Mouse (Mus musculus) heart, adult 2 months (tissue): ENCODE results near the gene Cnnm1. TPM values are rescaled to one million over a fixed set of nuclear protein-coding genes. Genes with fewer than 3 reads are reported as not detected.

Experiments
- DNase-seq, 2 experiments: peaks; one replicate each; pipeline ENCODE4 v3.0.0; 2021
- H3K27ac ChIP-seq: fragments of 200-600 bp; 2 replicates; pipeline ENCODE4 v1.8.1; 2022
- H3K27me3 ChIP-seq: fragments of 200-500 bp; 2 replicates; pipeline ENCODE4 v1.6.1; 2012; ENCODE audit warnings: mild to moderate bottlenecking, low read length, inconsistent platforms, mixed read lengths; ENCODE audit not compliant: control insufficient read depth, insufficient read depth
- H3K36me3 ChIP-seq: fragments of 200-500 bp; 2 replicates; pipeline ENCODE4 v1.6.1; 2012; ENCODE audit warnings: low read length, inconsistent platforms; ENCODE audit not compliant: control insufficient read depth, insufficient read depth
- H3K4me1 ChIP-seq: fragments of 200-500 bp; 2 replicates; pipeline ENCODE4 v1.6.1; 2011; ENCODE audit warnings: low read length; ENCODE audit not compliant: control insufficient read depth, insufficient read depth
- H3K4me3 ChIP-seq: fragments of 200-600 bp; 2 replicates; pipeline ENCODE4 v1.8.1; 2022
- H3K79me2 ChIP-seq: fragments of 200-500 bp; replicated peaks from 2 replicates; pipeline ENCODE4 v1.6.1; 2012; ENCODE audit warnings: mild to moderate bottlenecking, inconsistent platforms, low read length, moderate library complexity, mixed read lengths; ENCODE audit not compliant: control insufficient read depth, insufficient read depth
- H3K9ac ChIP-seq: fragments of 200-500 bp; 2 replicates; pipeline ENCODE4 v1.6.1; 2012; ENCODE audit warnings: low read depth, mild to moderate bottlenecking, control low read depth, inconsistent platforms, low read length, mixed read lengths
- CTCF ChIP-seq: fragments of 200-600 bp; IDR thresholded peaks from 2 replicates; pipeline ENCODE4 v1.8.1; 2022; ENCODE audit warnings: antibody characterized with exemption, mild to moderate bottlenecking, moderate library complexity
- EP300 ChIP-seq: fragments of 200-500 bp; IDR thresholded peaks from 2 replicates; pipeline ENCODE4 v1.6.1; 2011; ENCODE audit warnings: low read depth, low read length, control low read depth; ENCODE audit not compliant: insufficient read depth
- POLR2A ChIP-seq: fragments of 200-500 bp; IDR thresholded peaks from 2 replicates; pipeline ENCODE4 v1.6.1; 2011; ENCODE audit warnings: mild to moderate bottlenecking, low read depth, low read length, control low read depth; ENCODE audit not compliant: insufficient read depth
- WGBS: fragments of 180-500 bp; shearing (Covaris S2); methylation state at CpG from one replicate; pipeline ENCODE4 v1.1.7; 2018; 5-methylcytosine and 5-hydroxymethylcytosine counted together
- intact Hi-C: fragments of 180-260 bp; cut with DNase I; formaldehyde crosslinking; loops from one replicate; pipeline ENCODE4 v1.15.1; 2025
- polyA plus RNA-seq: library from polyadenylated mRNA; depleted of rRNA; stranded (reverse); fragments of >200 nt; gene quantifications from 2 replicates; pipeline ENCODE4 v1.2.3, GENCODE M21; 2012
- total RNA-seq, 2 experiments: library from RNA; stranded (reverse); gene quantifications; 2 replicates each; pipeline ENCODE4 v1.2.3; 2021

The Cnnm1 gene
- total and polyA plus RNA-seq, 3 experiments = 0.04 to 0.05 (median 0.05) TPM

- Histone ChIP-seq H3K79me2 (no peaks in the 10 kb centered on the region), H3K4me3 (no peak overlapping the region), H3K27me3 (no peaks in the 10 kb centered on the region), H3K36me3 (no peaks in the 10 kb centered on the region), H3K4me1 (no peaks in the 10 kb centered on the region), H3K9ac (no peak overlapping the region), H3K27ac (no peak overlapping the region)
- no peak for DNase-seq
- TF ChIP-seq EP300 (no peak), CTCF (no peak), POLR2A (no peak)
- 59% methylated on average over 7 of the region's 7 CpGs for WGBS
- intact Hi-C loops = no loop called here
These were observed 29.1 kb downstream of the Cnnm1 start for GRCm38 (mm10) chr19:43469333-43469732.

- intact Hi-C loops = no loop called here
- H3K4me3 ChIP-seq = no peak overlapping the region
- no peak for TF ChIP-seq EP300
- TF ChIP-seq CTCF = no peak
- TF ChIP-seq POLR2A = no peak
- H3K27me3 ChIP-seq = no peaks in the 10 kb centered on the region
- WGBS = 81% methylated on average over 8 of the region's 8 CpGs
- H3K36me3 ChIP-seq = no peaks in the 10 kb centered on the region
- no peak overlapping the region for H3K27ac ChIP-seq
- H3K4me1 ChIP-seq = no peaks in the 10 kb centered on the region; the same call in 1 of the 2 replicates
- no peak for DNase-seq
- H3K9ac ChIP-seq = no peak overlapping the region
- no peaks in the 10 kb centered on the region for H3K79me2 ChIP-seq
These were observed 32.1 kb downstream of the Cnnm1 start for GRCm38 (mm10) chr19:43472331-43472730.

- intact Hi-C loops = no loop called here
- DNase-seq = no peak
- Histone ChIP-seq H3K9ac (no peak overlapping the region), H3K27ac (no peak overlapping the region), H3K4me3 (no peak overlapping the region), H3K4me1 (no peaks in the 10 kb centered on the region; the same call in 1 of the 2 replicates), H3K27me3 (no peaks in the 10 kb centered on the region), H3K36me3 (no peaks in the 10 kb centered on the region), H3K79me2 (no peaks in the 10 kb centered on the region)
- 91% methylated on average over 7 of the region's 7 CpGs for WGBS
- no peak for TF ChIP-seq POLR2A
- TF ChIP-seq CTCF = no peak
- TF ChIP-seq EP300 = no peak
These were observed 32.5 kb downstream of the Cnnm1 start for GRCm38 (mm10) chr19:43472781-43473180.

GRCm38 (mm10) chr19:43475642-43476041 lies 35.4 kb downstream of the Cnnm1 start:
- Histone ChIP-seq H3K79me2 (no peaks in the 10 kb centered on the region), H3K36me3 (no peaks in the 10 kb centered on the region), H3K4me3 (no peak overlapping the region), H3K4me1 (no peaks in the 10 kb centered on the region; the same call in 1 of the 2 replicates), H3K27ac (no peak overlapping the region), H3K9ac (no peak overlapping the region), H3K27me3 (no peaks in the 10 kb centered on the region)
- peak in 1 of 2 experiments; percentile 29 for DNase-seq
- intact Hi-C loops = loop anchor here (5.0 kb wide), 1 partner anchor 678 kb away; no protein-coding TSS in a partner anchor
- 11% methylated on average over 2 of the region's 2 CpGs for WGBS
- TF ChIP-seq POLR2A (no peak), CTCF (no peak; the same call in 1 of the 2 replicates), EP300 (no peak)

- H3K36me3 ChIP-seq = no peaks in the 10 kb centered on the region
- no peaks in the 10 kb centered on the region for H3K27me3 ChIP-seq
- H3K79me2 ChIP-seq = no peaks in the 10 kb centered on the region
- WGBS = 44% methylated on average over 7 of the region's 7 CpGs
- H3K9ac ChIP-seq = no peak overlapping the region
- H3K4me1 ChIP-seq = no peaks in the 10 kb centered on the region; the same call in 1 of the 2 replicates
- no peak overlapping the region for H3K27ac ChIP-seq
- intact Hi-C loops = loop anchor here (5.0 kb wide), 1 partner anchor 679 kb away; no protein-coding TSS in a partner anchor
- TF ChIP-seq EP300 (no peak), POLR2A (no peak), CTCF (no peak)
- no peak overlapping the region for H3K4me3 ChIP-seq
- DNase-seq = no peak
These were observed 35.8 kb downstream of the Cnnm1 start for GRCm38 (mm10) chr19:43476063-43476462.

- TF ChIP-seq POLR2A (no peak), CTCF (no peak), EP300 (no peak)
- no peak for DNase-seq
- Histone ChIP-seq H3K27ac (no peak overlapping the region), H3K4me1 (no peaks in the 10 kb centered on the region; the same call in 1 of the 2 replicates), H3K36me3 (no peaks in the 10 kb centered on the region), H3K79me2 (no peaks in the 10 kb centered on the region), H3K4me3 (no peak overlapping the region), H3K9ac (no peak overlapping the region), H3K27me3 (no peaks in the 10 kb centered on the region)
- intact Hi-C loops = loop anchor here (5.0 kb wide), 1 partner anchor 680 kb away; no protein-coding TSS in a partner anchor
- WGBS = 92% methylated on average over 5 of the region's 5 CpGs
These were observed 37.2 kb downstream of the Cnnm1 start for GRCm38 (mm10) chr19:43477436-43477835.
